ENCODE assay signal across 9 mouse cellular contexts in genomic region chr16:45120844-45121425, GRCm38 (mm10). TPM values are rescaled to one million over a fixed set of nuclear protein-coding genes. Genes with fewer than 3 reads are reported as not detected.
DNase-seq lines count a peak whose midpoint lies in the region; ATAC-seq and TF ChIP-seq lines count a peak whose summit lies in the region.
"Had no signal": no experiment of that assay in that cellular context is flagged by ENCODE, and none has a peak within 500 bp of the region (broad histone marks: within the 10 kb centered on the region; RNA-seq: fewer than 3 reads in every experiment).

No protein-coding gene starts in this region.

- WGBS in liver, embryonic 11.5 days, result 55% methylated on average over 5 of the region's 5 CpGs
- WGBS in kidney, postnatal 0 days, result 50% methylated on average over 5 of the region's 5 CpGs
- WGBS in midbrain, embryonic 16.5 days, result 74% methylated on average over 5 of the region's 5 CpGs

- H3K4me3 ChIP-seq in liver, embryonic 11.5 days (ENCODE audit: low read depth, low read length), result no peak overlapping the region
- no peak overlapping the region for H3K4me3 ChIP-seq in kidney, postnatal 0 days (replicated peaks; ENCODE audit: low read depth, low read length)
- no peak overlapping the region for H3K4me3 ChIP-seq in midbrain, embryonic 16.5 days (ENCODE audit: low read depth, low read length)
- H3K4me3 ChIP-seq: megakaryocyte, embryonic 14.5 days had no signal

- H3K27ac ChIP-seq in liver, embryonic 11.5 days (ENCODE audit: low read depth, low read length), result no peak overlapping the region
- H3K27ac ChIP-seq in kidney, postnatal 0 days, result 0 out of 2 replicates have a peak overlapping the region, but pooled peaks have one; percentile 8
- H3K27ac ChIP-seq in midbrain, embryonic 16.5 days (ENCODE audit: low read length), result no peak overlapping the region

- peak; percentile 7 for DNase-seq in liver
- no peak for DNase-seq in liver, embryonic 11.5 days (ENCODE audit: low spot score)
- peak; percentile 63 for DNase-seq in cerebellum, adult 11-12 months
- peak; percentile 66 for DNase-seq in heart, adult 8-10 months (ENCODE audit: low spot score)
- peak; percentile 72 for DNase-seq in kidney, postnatal 0 days (ENCODE audit: low spot score)
- DNase-seq in right cerebral cortex, postnatal 10 days (ENCODE audit: low spot score in 2 of 2), result peak; percentile 60 to 73
- DNase-seq in thymus, postnatal 0 days (ENCODE audit: low spot score), result no peak

- no peak for TF ChIP-seq CTCF in kidney, postnatal 0 days (IDR thresholded peaks at IDR 0.05; ENCODE audit: low read depth)

- H3K27me3 ChIP-seq in liver, embryonic 11.5 days (replicated peaks; ENCODE audit: control insufficient read depth, insufficient read depth, low read length), result no peaks in the 10 kb centered on the region
- H3K27me3 ChIP-seq in kidney, postnatal 0 days (ENCODE audit: insufficient read depth, low read length), result no peaks in the 10 kb centered on the region
- no peaks in the 10 kb centered on the region for H3K27me3 ChIP-seq in midbrain, embryonic 16.5 days (ENCODE audit: control insufficient read depth, insufficient read depth, low read depth, low read length)

- no peak for ATAC-seq in liver, embryonic 11.5 days (replicated peaks; ENCODE audit: low FRiP score)
- no peak for ATAC-seq in kidney, postnatal 0 days (replicated peaks; ENCODE audit: low FRiP score, low read depth)
- no peak for ATAC-seq in midbrain, embryonic 16.5 days

- H3K4me2 ChIP-seq in liver, embryonic 11.5 days, result no peak overlapping the region
- H3K4me2 ChIP-seq in kidney, postnatal 0 days (ENCODE audit: low read length), result no peak overlapping the region
- no peak overlapping the region for H3K4me2 ChIP-seq in midbrain, embryonic 16.5 days (ENCODE audit: low read length)

- no peaks in the 10 kb centered on the region for H3K4me1 ChIP-seq in liver, embryonic 11.5 days (replicated peaks; ENCODE audit: control insufficient read depth, insufficient read depth, low read length)
- H3K4me1 ChIP-seq in kidney, postnatal 0 days (replicated peaks; ENCODE audit: insufficient read depth, low read length), result no peaks in the 10 kb centered on the region
- H3K4me1 ChIP-seq in midbrain, embryonic 16.5 days (ENCODE audit: control insufficient read depth, insufficient read depth, low read length), result no peaks in the 10 kb centered on the region

- no peak overlapping the region for H3K9ac ChIP-seq in liver, embryonic 11.5 days (ENCODE audit: low read depth, low read length)
- H3K9ac ChIP-seq in kidney, postnatal 0 days (ENCODE audit: low read depth, low read length), result no peak overlapping the region
- H3K9ac ChIP-seq in midbrain, embryonic 16.5 days (ENCODE audit: low read depth, low read length), result no peak overlapping the region

- H3K36me3 ChIP-seq in liver, embryonic 11.5 days (ENCODE audit: control insufficient read depth, insufficient read depth, low read length), result no peaks in the 10 kb centered on the region
- H3K36me3 ChIP-seq in kidney, postnatal 0 days (ENCODE audit: insufficient read depth, low read length), result no peaks in the 10 kb centered on the region
- H3K36me3 ChIP-seq in midbrain, embryonic 16.5 days (ENCODE audit: control insufficient read depth, insufficient read depth, low read length), result no peaks in the 10 kb centered on the region

- no peaks in the 10 kb centered on the region for H3K9me3 ChIP-seq in liver, embryonic 11.5 days (ENCODE audit: control insufficient read depth, low read length)
- no peaks in the 10 kb centered on the region for H3K9me3 ChIP-seq in kidney, postnatal 0 days (replicated peaks; ENCODE audit: low read length)
- no peaks in the 10 kb centered on the region for H3K9me3 ChIP-seq in midbrain, embryonic 16.5 days (replicated peaks; ENCODE audit: control insufficient read depth, low read length, poor library complexity, severe bottlenecking)
- H3K9me3 ChIP-seq: megakaryocyte, embryonic 14.5 days had no signal

RNA-seq across cellular contexts. Expression of gene Ccdc80, which starts 27.7 kb away (rescaled TPM):
- 20.6 and 23.7 TPM in 2 replicates for polyA plus RNA-seq in liver, embryonic 11.5 days (2014; fragmentation: Nextera tagmentation; extraction: Ambion mirVana)
- 10 to 100 TPM; 41.6 to 54.5 (median 48.7) TPM for total RNA-seq in heart, adult 8-10 months (2022)
- polyA plus RNA-seq in kidney, postnatal 0 days (2015; fragmentation: Nextera tagmentation; extraction: Ambion mirVana), result 99.7 and 113 TPM in 2 replicates
- polyA plus RNA-seq in midbrain, embryonic 16.5 days (2015; fragmentation: Nextera tagmentation; extraction: Ambion mirVana), result 8.2 TPM in 2 replicates
- 19.3 and 22.5 TPM in 2 replicates for polyA plus RNA-seq in thymus, postnatal 0 days (2015; fragmentation: Nextera tagmentation; extraction: Ambion mirVana)

RNA-seq across cellular contexts. Expression of gene Slc35a5, which starts 37.6 kb away (rescaled TPM):
- polyA plus RNA-seq in liver, embryonic 11.5 days (2014; fragmentation: Nextera tagmentation; extraction: Ambion mirVana), result 9.7 and 12.4 TPM in 2 replicates
- 10 to 100 TPM in 2 of 4 experiments, 1 to 10 TPM in 2; 8.8 to 12.6 (median 10.2) TPM for total RNA-seq in heart, adult 8-10 months (2022)
- polyA plus RNA-seq in kidney, postnatal 0 days (2015; fragmentation: Nextera tagmentation; extraction: Ambion mirVana), result 22.9 and 24.2 TPM in 2 replicates
- polyA plus RNA-seq in midbrain, embryonic 16.5 days (2015; fragmentation: Nextera tagmentation; extraction: Ambion mirVana), result 34.5 and 38.3 TPM in 2 replicates
- 20.1 and 23.9 TPM in 2 replicates for polyA plus RNA-seq in thymus, postnatal 0 days (2015; fragmentation: Nextera tagmentation; extraction: Ambion mirVana)

RNA-seq across cellular contexts. Expression of gene Atg3, which starts 37.6 kb away (rescaled TPM):
- polyA plus RNA-seq in liver, embryonic 11.5 days (2014; fragmentation: Nextera tagmentation; extraction: Ambion mirVana), result 39.5 and 42.0 TPM in 2 replicates
- 10 to 100 TPM; 21.6 to 24.2 (median 22.4) TPM for total RNA-seq in heart, adult 8-10 months (2022)
- 40.2 and 40.4 TPM in 2 replicates for polyA plus RNA-seq in kidney, postnatal 0 days (2015; fragmentation: Nextera tagmentation; extraction: Ambion mirVana)
- polyA plus RNA-seq in midbrain, embryonic 16.5 days (2015; fragmentation: Nextera tagmentation; extraction: Ambion mirVana), result 47.5 and 47.9 TPM in 2 replicates
- 54.7 and 55.6 TPM in 2 replicates for polyA plus RNA-seq in thymus, postnatal 0 days (2015; fragmentation: Nextera tagmentation; extraction: Ambion mirVana)

Comparison
In these comparisons a context has a peak if more than half of its experiments do, and no peak if none do; other contexts are left out.
1. DNase-seq: peak in liver (single experiment), cerebellum, adult 11-12 months (single experiment), heart, adult 8-10 months (single experiment), kidney, postnatal 0 days (single experiment) and right cerebral cortex, postnatal 10 days (2 of 2); none in liver, embryonic 11.5 days (single experiment) and thymus, postnatal 0 days (single experiment).